Mouse (Mus musculus): ENCODE data around the gene Plekhd1. TPM values are rescaled to one million over a fixed set of nuclear protein-coding genes. Genes with fewer than 3 reads are reported as not detected.

Gene Plekhd1
- polyA plus RNA-seq, 1 experiment from 2014 or later: 12.1 TPM

DNA sequence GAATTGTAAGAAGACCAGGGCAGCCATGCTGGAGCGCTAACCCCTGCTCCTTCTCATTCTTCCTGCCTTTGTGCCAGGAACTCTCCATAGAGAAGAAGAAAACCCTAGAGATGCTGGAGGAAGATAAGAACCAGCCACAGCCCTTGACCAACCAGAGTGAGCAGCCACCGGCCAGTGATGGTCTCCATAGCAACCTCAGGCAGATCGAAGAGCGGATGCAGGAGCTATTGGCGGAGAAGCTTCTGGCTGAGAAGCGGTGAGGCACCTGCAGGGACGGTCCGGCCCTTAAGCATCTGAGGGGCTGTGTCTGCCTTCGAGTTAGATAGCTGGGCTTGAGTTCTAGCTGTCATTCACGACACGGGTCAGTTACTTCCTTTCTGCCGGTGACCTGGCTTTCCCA is 28.1 kb downstream of the Plekhd1 start:
- no peaks in the 10 kb centered on the region for H3K36me3 ChIP-seq (ENCODE audit: control insufficient read depth, insufficient read depth, low read length)
- WGBS: 74% methylated on average over 12 of the region's 12 CpGs
- H3K4me2 ChIP-seq (ENCODE audit: low read depth, low read length): no peak overlapping the region
- no peak overlapping the region for H3K4me3 ChIP-seq (ENCODE audit: low read length)
- no peaks in the 10 kb centered on the region for H3K27me3 ChIP-seq (replicated peaks; ENCODE audit: control insufficient read depth, insufficient read depth, low read length)
- H3K27ac ChIP-seq (ENCODE audit: low read length): no peak overlapping the region
- H3K9ac ChIP-seq (ENCODE audit: low read depth, low read length): no peak overlapping the region; the same call in 1 of the 2 replicates
- no peaks in the 10 kb centered on the region for H3K9me3 ChIP-seq (ENCODE audit: control insufficient read depth, low read length)
- H3K4me1 ChIP-seq (ENCODE audit: control insufficient read depth, insufficient read depth, low read length): 0 out of 2 replicates have a peak, but pooled peaks cover 2% of the 10 kb centered on the region
- no peak for ATAC-seq

- 0 out of 2 replicates have a peak, but pooled peaks cover 3% of the 10 kb centered on the region for H3K4me1 ChIP-seq (ENCODE audit: control insufficient read depth, insufficient read depth, low read length)
- no peak overlapping the region for H3K4me2 ChIP-seq (ENCODE audit: low read depth, low read length)
- no peak overlapping the region for H3K9ac ChIP-seq (ENCODE audit: low read depth, low read length)
- ATAC-seq: no peak
- 85% methylated on average over 15 of the region's 15 CpGs for WGBS
- no peaks in the 10 kb centered on the region for H3K27me3 ChIP-seq (replicated peaks; ENCODE audit: control insufficient read depth, insufficient read depth, low read length)
- H3K9me3 ChIP-seq (ENCODE audit: control insufficient read depth, low read length): no peaks in the 10 kb centered on the region
- H3K4me3 ChIP-seq (ENCODE audit: low read length): no peak overlapping the region
- no peaks in the 10 kb centered on the region for H3K36me3 ChIP-seq (ENCODE audit: control insufficient read depth, insufficient read depth, low read length)
- no peak overlapping the region for H3K27ac ChIP-seq (ENCODE audit: low read length)
These were observed 29.1 kb downstream of the Plekhd1 start for GRCm38 (mm10) chr12:80721458-80721857.

- H3K36me3 ChIP-seq (ENCODE audit: control insufficient read depth, insufficient read depth, low read length): no peaks in the 10 kb centered on the region
- peak; percentile 84 for ATAC-seq
- WGBS: 22% methylated on average over 10 of the region's 10 CpGs
- no peaks in the 10 kb centered on the region for H3K27me3 ChIP-seq (replicated peaks; ENCODE audit: control insufficient read depth, insufficient read depth, low read length)
- H3K4me3 ChIP-seq (ENCODE audit: low read length): peak overlapping the region; percentile 20
- H3K4me1 ChIP-seq (ENCODE audit: control insufficient read depth, insufficient read depth, low read length): 0 out of 2 replicates have a peak, but pooled peaks cover 3% of the 10 kb centered on the region
- no peaks in the 10 kb centered on the region for H3K9me3 ChIP-seq (ENCODE audit: control insufficient read depth, low read length)
- H3K4me2 ChIP-seq (ENCODE audit: low read depth, low read length): peak overlapping the region; percentile 40; the same call in 1 of the 2 replicates
- H3K27ac ChIP-seq (ENCODE audit: low read length): 0 out of 2 replicates have a peak overlapping the region, but pooled peaks have one; percentile 31
- H3K9ac ChIP-seq (ENCODE audit: low read depth, low read length): peak overlapping the region; percentile 30; the same call in 1 of the 2 replicates
These were observed 32.6 kb downstream of the Plekhd1 start for GRCm38 (mm10) chr12:80724853-80725559.

DNA sequence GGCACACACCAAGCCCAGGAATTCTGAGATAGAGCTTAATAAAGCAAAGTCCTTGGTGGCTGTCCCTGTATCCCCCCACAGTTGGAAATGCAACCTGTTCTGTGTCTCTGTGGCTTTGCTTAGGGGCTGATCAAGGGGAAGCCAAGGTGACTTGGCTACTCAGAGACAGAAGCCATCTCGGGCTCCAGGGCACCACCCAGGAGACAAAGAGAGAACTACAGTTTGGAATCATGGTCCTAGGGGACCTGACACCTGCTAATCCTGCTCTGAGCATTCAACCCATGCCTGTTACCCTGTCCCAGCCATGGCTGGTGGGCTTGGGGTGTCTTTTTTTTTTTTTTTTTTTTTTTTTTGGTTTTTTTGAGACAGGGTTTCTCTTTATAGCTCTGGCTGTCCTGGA is 35.8 kb downstream of the Plekhd1 start:
- Histone ChIP-seq H3K36me3 (ENCODE audit: control insufficient read depth, insufficient read depth, low read length) (no peaks in the 10 kb centered on the region), H3K9me3 (ENCODE audit: control insufficient read depth, low read length) (no peaks in the 10 kb centered on the region), H3K27me3 (replicated peaks; ENCODE audit: control insufficient read depth, insufficient read depth, low read length) (no peaks in the 10 kb centered on the region), H3K4me3 (ENCODE audit: low read length) (no peak overlapping the region), H3K4me2 (ENCODE audit: low read depth, low read length) (no peak overlapping the region), H3K27ac (ENCODE audit: low read length) (no peak overlapping the region), H3K9ac (ENCODE audit: low read depth, low read length) (no peak overlapping the region), H3K4me1 (ENCODE audit: control insufficient read depth, insufficient read depth, low read length) (peaks cover 6% of the 10 kb centered on the region; the same call in 1 of the 2 replicates)
- WGBS: 24% methylated on average over 1 of the region's 1 CpGs
- ATAC-seq: no peak

DNA sequence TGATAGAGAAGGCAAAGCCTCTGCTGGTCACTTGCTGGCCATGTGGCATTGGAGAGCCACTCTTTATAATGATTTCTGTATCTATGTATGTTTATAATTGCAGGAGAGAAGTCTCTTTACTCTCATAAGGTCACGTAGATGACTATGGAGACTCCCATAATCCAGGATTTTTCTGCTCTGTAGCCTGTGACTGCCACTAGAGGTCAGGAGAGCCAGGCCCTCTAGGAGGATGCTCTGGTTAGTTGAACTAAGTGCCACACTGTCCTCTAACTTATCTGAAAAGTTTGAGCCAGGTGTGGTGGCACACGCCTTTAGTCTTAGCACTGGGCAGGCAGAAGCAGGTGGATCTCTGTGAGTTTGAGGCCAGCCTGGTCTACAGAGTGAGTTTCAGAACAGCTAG is 36.4 kb downstream of the Plekhd1 start:
- no peaks in the 10 kb centered on the region for H3K27me3 ChIP-seq (replicated peaks; ENCODE audit: control insufficient read depth, insufficient read depth, low read length)
- H3K4me2 ChIP-seq (ENCODE audit: low read depth, low read length): no peak overlapping the region
- H3K9ac ChIP-seq (ENCODE audit: low read depth, low read length): no peak overlapping the region
- H3K4me3 ChIP-seq (ENCODE audit: low read length): no peak overlapping the region
- no peak overlapping the region for H3K27ac ChIP-seq (ENCODE audit: low read length)
- no peaks in the 10 kb centered on the region for H3K9me3 ChIP-seq (ENCODE audit: control insufficient read depth, low read length)
- peaks cover 6% of the 10 kb centered on the region; the same call in 1 of the 2 replicates for H3K4me1 ChIP-seq (ENCODE audit: control insufficient read depth, insufficient read depth, low read length)
- no peak for ATAC-seq
- H3K36me3 ChIP-seq (ENCODE audit: control insufficient read depth, insufficient read depth, low read length): no peaks in the 10 kb centered on the region
- WGBS: 56% methylated on average over 2 of the region's 2 CpGs

DNA sequence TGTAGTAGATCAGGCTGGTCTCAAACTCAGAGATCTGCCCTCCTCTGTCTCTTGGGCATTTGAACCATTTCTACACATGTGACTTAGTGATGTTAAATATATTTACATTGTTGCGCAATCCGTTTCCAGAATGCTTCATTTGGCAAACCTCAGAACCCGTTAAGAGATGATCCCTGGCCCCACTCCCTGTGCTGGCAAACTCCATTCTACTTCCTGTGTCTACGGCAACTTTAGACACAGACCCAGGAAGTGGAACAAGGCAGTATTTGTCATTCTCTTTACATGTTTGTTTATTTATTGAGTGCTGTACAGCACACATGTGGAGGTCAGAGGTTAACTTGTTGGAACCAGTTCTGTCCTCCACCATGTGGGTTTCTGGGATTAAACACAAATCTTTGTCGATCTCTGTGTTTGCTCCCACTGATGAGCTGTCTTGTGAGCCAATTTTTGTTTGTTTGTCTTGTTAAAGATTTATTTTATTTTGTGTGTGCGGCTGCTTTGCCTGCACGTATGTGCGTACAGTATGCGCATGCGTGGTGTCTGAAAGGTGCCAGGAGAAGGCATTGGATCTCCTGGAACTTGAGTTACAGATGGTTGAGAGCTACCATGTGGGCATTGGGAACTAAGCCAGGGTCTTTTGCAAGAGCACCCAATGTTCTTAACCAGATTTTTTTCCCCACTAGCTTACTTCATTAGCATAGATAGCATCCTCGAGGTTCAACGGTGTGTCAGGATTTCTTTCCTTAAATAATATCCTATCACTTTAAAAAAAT is 37.6 kb downstream of the Plekhd1 start:
- WGBS: 75% methylated on average over 12 of the region's 12 CpGs

DNA sequence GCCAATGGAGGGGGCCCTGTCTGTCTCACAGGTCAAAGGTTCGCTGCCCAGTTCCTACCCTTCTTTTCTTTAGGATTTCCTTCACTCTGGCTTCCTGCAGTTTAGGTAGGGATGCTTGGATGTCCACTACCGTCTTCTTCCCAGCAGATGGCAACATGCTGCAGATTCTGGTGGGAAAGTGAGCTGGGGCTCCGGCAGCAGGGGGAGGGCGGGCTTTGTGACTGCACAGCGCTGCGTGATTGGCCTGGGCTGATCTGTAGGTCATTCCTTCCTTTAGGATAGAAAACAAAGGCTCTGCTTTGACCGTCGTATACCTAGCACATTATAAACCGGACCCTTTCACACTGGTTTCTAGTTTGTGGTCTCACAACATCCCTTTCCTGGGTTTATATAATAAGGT is 38.2 kb downstream of the Plekhd1 start:
- H3K27me3 ChIP-seq (replicated peaks; ENCODE audit: control insufficient read depth, insufficient read depth, low read length): no peaks in the 10 kb centered on the region
- WGBS: 9% methylated on average over 9 of the region's 9 CpGs
- no peaks in the 10 kb centered on the region for H3K9me3 ChIP-seq (ENCODE audit: control insufficient read depth, low read length)
- no peak overlapping the region for H3K4me3 ChIP-seq (ENCODE audit: low read length)
- ATAC-seq: peak; percentile 79
- no peaks in the 10 kb centered on the region for H3K36me3 ChIP-seq (ENCODE audit: control insufficient read depth, insufficient read depth, low read length)
- H3K4me1 ChIP-seq (ENCODE audit: control insufficient read depth, insufficient read depth, low read length): peaks cover 3% of the 10 kb centered on the region; the same call in 1 of the 2 replicates
- H3K4me2 ChIP-seq (ENCODE audit: low read depth, low read length): no peak overlapping the region
- no peak overlapping the region for H3K9ac ChIP-seq (ENCODE audit: low read depth, low read length)
- no peak overlapping the region for H3K27ac ChIP-seq (ENCODE audit: low read length)

More for the DNA sequence above, 37.6 kb downstream of the Plekhd1 start:
- Histone ChIP-seq H3K9me3 (ENCODE audit: control insufficient read depth, low read length) (no peaks in the 10 kb centered on the region), H3K4me1 (ENCODE audit: control insufficient read depth, insufficient read depth, low read length) (peaks cover 6% of the 10 kb centered on the region; the same call in 1 of the 2 replicates), H3K4me3 (ENCODE audit: low read length) (no peak overlapping the region), H3K4me2 (ENCODE audit: low read depth, low read length) (no peak overlapping the region), H3K9ac (ENCODE audit: low read depth, low read length) (no peak overlapping the region), H3K27me3 (replicated peaks; ENCODE audit: control insufficient read depth, insufficient read depth, low read length) (no peaks in the 10 kb centered on the region), H3K27ac (ENCODE audit: low read length) (no peak overlapping the region), H3K36me3 (ENCODE audit: control insufficient read depth, insufficient read depth, low read length) (no peaks in the 10 kb centered on the region)
- no peak for ATAC-seq

GRCm38 (mm10) chr12:80734526-80735470 is 42.4 kb downstream of the Plekhd1 start:
- no peak overlapping the region for H3K4me2 ChIP-seq (ENCODE audit: low read depth, low read length)
- ATAC-seq: no peak
- WGBS: 59% methylated on average over 13 of the region's 13 CpGs
- H3K36me3 ChIP-seq (ENCODE audit: control insufficient read depth, insufficient read depth, low read length): no peaks in the 10 kb centered on the region
- H3K4me1 ChIP-seq (ENCODE audit: control insufficient read depth, insufficient read depth, low read length): peaks cover 3% of the 10 kb centered on the region; the same call in 1 of the 2 replicates
- no peaks in the 10 kb centered on the region for H3K27me3 ChIP-seq (replicated peaks; ENCODE audit: control insufficient read depth, insufficient read depth, low read length)
- no peak overlapping the region for H3K4me3 ChIP-seq (ENCODE audit: low read length)
- H3K9ac ChIP-seq (ENCODE audit: low read depth, low read length): no peak overlapping the region
- H3K27ac ChIP-seq (ENCODE audit: low read length): no peak overlapping the region
- H3K9me3 ChIP-seq (ENCODE audit: control insufficient read depth, low read length): no peaks in the 10 kb centered on the region
